Mouse (Mus musculus) cerebellum, adult 2 months (tissue): Measurements from ENCODE around the gene Npnt.

Source experiments
- CTCF ChIP-seq: fragments of 200-500 bp; IDR thresholded peaks from 2 replicates; pipeline ENCODE4 v1.5.1; 2011; ENCODE audit warnings: low read depth, mild to moderate bottlenecking, control low read depth, low read length, moderate library complexity, borderline replicate concordance; ENCODE audit not compliant: insufficient read depth
- POLR2A ChIP-seq: fragments of 200-500 bp; IDR thresholded peaks from 2 replicates; pipeline ENCODE4 v1.6.1; 2011; ENCODE audit warnings: low read length, control low read depth, borderline replicate concordance; ENCODE audit not compliant: insufficient read depth

GRCm38 (mm10) chr3:132931526-132931925, 18.6 kb downstream of the Npnt start:
- TF ChIP-seq POLR2A, result no peak
- TF ChIP-seq CTCF, result no peak
